Mouse (Mus musculus) kidney, adult 2 months (tissue): ENCODE data around the gene Cadm3. TPM values are rescaled to one million over a fixed set of nuclear protein-coding genes. Genes with fewer than 3 reads are reported as not detected.

Experiments used
- DNase-seq: peaks from one replicate; pipeline ENCODE4 v3.0.0; 2021
- H3K27ac ChIP-seq: fragments of 200-500 bp; 2 replicates; pipeline ENCODE4 v1.5.1; 2012; ENCODE audit warnings: low read depth, low read length, control low read depth, inconsistent platforms; ENCODE audit not compliant: insufficient read depth
- H3K27me3 ChIP-seq: fragments of 200-500 bp; replicated peaks from 2 replicates; pipeline ENCODE4 v1.6.1; 2012; ENCODE audit warnings: mild to moderate bottlenecking, moderate library complexity, low read length, inconsistent platforms; ENCODE audit not compliant: control insufficient read depth, insufficient read depth
- H3K36me3 ChIP-seq: fragments of 200-500 bp; 2 replicates; pipeline ENCODE4 v1.6.1; 2012; ENCODE audit warnings: mild to moderate bottlenecking, moderate library complexity, low read length, inconsistent platforms; ENCODE audit not compliant: control insufficient read depth, insufficient read depth
- H3K4me1 ChIP-seq: fragments of 200-500 bp; 2 replicates; pipeline ENCODE4 v1.6.1; 2011; ENCODE audit warnings: low read length; ENCODE audit not compliant: control insufficient read depth, insufficient read depth
- H3K4me3 ChIP-seq: fragments of 200-500 bp; 2 replicates; pipeline ENCODE4 v1.5.1; 2011; ENCODE audit warnings: mild to moderate bottlenecking, low read depth, low read length, control low read depth; ENCODE audit not compliant: insufficient read depth
- CTCF ChIP-seq: fragments of 200-500 bp; conservative IDR thresholded peaks from 2 replicates; pipeline ENCODE4 v1.5.1; 2011; ENCODE audit warnings: low read depth, mild to moderate bottlenecking, control low read depth, low read length, moderate library complexity, mixed read lengths; ENCODE audit not compliant: insufficient read depth, insufficient read length
- POLR2A ChIP-seq: fragments of 200-500 bp; IDR thresholded peaks from one replicate; pipeline ENCODE4 v1.6.1; 2011; ENCODE audit warnings: low read depth, low read length, control low read depth
- WGBS: fragments of 180-500 bp; shearing (Covaris S2); methylation state at CpG from one replicate; pipeline ENCODE4 v1.1.7; 2018; 5-methylcytosine and 5-hydroxymethylcytosine counted together
- polyA plus RNA-seq: library from polyadenylated mRNA; depleted of rRNA; stranded (reverse); fragments of >200 nt; gene quantifications from 2 replicates; pipeline ENCODE4 v1.2.3, GENCODE M21; 2012

Cadm3 gene
- polyA plus RNA-seq, 1 experiment: 2.4 TPM

DNA sequence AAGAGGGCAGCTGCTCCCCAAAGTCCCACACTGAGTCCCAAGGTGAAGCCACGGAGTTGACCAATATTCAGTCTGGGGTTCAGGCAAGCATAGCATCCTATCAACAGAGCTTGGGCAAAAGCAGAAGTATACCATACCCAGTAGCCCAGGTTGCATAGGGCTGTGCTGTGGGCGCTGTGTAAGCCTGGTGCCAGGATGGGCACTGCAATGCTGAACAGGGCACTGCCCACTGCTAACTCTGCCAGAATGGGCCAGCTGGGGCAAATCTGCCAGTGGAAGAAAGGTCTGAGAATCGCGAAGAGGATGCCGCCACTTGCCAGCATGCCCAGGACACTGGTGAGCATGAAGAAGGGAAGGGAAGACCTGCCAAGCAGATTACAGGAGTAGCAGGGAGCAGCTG is 35.1 kb downstream of the Cadm3 start:
- H3K4me3 ChIP-seq: no peak overlapping the region
- no peak for TF ChIP-seq CTCF
- no peak for TF ChIP-seq POLR2A
- no peak for DNase-seq
- H3K27ac ChIP-seq: no peak overlapping the region
- 89% methylated on average over 5 of the region's 5 CpGs for WGBS
- H3K4me1 ChIP-seq: no peaks in the 10 kb centered on the region
- no peaks in the 10 kb centered on the region for H3K36me3 ChIP-seq
- no peaks in the 10 kb centered on the region for H3K27me3 ChIP-seq

DNA sequence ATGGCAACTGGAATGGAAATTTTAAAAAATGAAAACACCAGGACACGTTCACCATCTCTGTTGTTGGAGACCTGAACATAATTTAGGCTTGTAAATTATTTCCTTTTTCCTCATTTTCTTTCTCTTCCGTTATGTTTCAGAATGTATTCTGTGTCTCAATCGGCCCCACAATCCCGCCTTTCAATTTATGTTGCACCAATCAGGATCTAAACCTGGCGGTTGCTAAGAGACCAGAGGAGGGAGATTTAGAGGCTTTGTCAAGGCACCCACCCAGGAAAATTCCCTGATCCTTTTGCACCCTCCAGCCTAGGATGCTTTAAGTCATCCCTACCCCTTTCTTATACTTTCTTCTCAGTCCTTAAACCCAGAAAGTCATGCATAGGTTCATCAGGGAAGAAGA is 37.8 kb downstream of the Cadm3 start:
- TF ChIP-seq POLR2A (no peak), CTCF (no peak)
- WGBS: 76% methylated on average over 5 of the region's 5 CpGs
- Histone ChIP-seq H3K4me3 (no peak overlapping the region), H3K36me3 (no peaks in the 10 kb centered on the region), H3K27ac (no peak overlapping the region), H3K27me3 (no peaks in the 10 kb centered on the region), H3K4me1 (no peaks in the 10 kb centered on the region)
- DNase-seq: no peak

DNA sequence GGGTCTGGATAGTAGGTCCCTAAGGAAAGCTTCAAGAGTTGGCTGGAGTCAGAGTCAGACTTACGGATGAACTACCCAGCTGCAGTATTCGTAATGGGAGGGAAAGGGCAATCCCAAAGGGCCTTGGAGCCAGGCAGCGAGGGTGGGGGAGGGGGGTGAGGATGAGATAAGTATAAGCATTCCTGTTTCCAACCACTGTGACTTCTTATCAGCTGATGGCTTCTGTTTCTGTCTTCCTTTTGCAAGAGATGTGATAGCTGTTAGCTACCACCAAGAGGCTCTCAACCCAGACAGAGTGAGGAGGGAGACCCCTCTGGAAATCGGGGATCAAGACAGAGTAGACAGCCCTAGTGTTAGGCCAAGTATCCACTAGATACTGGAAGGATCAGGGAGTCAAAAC is 38.3 kb downstream of the Cadm3 start:
- H3K36me3 ChIP-seq: no peaks in the 10 kb centered on the region
- H3K27ac ChIP-seq: no peak overlapping the region
- TF ChIP-seq POLR2A (no peak), CTCF (no peak)
- H3K4me1 ChIP-seq: no peaks in the 10 kb centered on the region
- no peak overlapping the region for H3K4me3 ChIP-seq
- no peaks in the 10 kb centered on the region for H3K27me3 ChIP-seq
- no peak for DNase-seq
- WGBS: 43% methylated on average over 4 of the region's 4 CpGs

DNA sequence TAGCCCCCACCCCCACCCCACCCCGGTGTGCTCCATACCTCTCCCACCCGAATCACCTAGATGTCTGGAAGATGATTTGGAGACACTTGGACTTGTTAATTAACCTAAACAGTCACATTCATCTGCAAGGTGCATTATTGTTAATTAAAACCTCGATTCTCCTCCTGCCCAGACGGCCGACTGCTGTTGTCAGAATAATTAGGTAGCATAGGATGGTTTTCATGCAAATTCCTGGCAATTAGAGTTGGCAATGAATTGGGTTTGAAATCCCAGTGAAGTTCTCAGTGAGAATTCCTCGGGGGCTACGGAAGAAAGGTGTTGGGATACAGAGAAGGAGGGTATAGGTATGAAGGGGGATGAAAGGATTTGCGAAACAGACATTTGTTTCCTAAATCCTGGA is 39.0 kb downstream of the Cadm3 start:
- no peak overlapping the region for H3K27ac ChIP-seq
- no peaks in the 10 kb centered on the region for H3K4me1 ChIP-seq
- no peak for TF ChIP-seq CTCF
- TF ChIP-seq POLR2A: no peak
- no peak overlapping the region for H3K4me3 ChIP-seq
- no peak for DNase-seq
- H3K27me3 ChIP-seq: no peaks in the 10 kb centered on the region
- H3K36me3 ChIP-seq: no peaks in the 10 kb centered on the region
- WGBS: 50% methylated on average over 8 of the region's 8 CpGs

DNA sequence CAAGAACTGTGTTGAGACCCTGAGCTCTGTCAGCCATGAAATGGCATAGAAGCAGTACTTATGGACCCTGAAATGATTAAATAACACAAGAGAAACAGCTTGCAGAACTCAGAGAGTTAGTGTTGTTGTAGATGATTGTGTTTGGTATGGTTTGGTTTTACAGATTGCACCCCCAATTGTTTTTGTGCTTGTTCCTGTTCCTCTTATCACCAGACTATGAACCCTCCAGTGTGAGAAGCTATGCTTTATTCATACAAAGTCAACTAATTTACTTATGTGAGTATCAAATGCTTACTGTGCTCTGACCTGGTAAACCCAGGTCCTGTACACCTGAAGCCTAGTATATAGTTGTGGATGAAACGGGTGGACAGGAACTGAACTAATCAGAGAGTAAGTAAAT is 40.9 kb downstream of the Cadm3 start:
- WGBS: 60% methylated on average over 1 of the region's 1 CpGs
- no peak for DNase-seq
- H3K4me3 ChIP-seq: no peak overlapping the region
- H3K27me3 ChIP-seq: no peaks in the 10 kb centered on the region
- H3K36me3 ChIP-seq: no peaks in the 10 kb centered on the region
- no peaks in the 10 kb centered on the region for H3K4me1 ChIP-seq
- TF ChIP-seq CTCF (no peak), POLR2A (no peak)
- H3K27ac ChIP-seq: no peak overlapping the region

DNA sequence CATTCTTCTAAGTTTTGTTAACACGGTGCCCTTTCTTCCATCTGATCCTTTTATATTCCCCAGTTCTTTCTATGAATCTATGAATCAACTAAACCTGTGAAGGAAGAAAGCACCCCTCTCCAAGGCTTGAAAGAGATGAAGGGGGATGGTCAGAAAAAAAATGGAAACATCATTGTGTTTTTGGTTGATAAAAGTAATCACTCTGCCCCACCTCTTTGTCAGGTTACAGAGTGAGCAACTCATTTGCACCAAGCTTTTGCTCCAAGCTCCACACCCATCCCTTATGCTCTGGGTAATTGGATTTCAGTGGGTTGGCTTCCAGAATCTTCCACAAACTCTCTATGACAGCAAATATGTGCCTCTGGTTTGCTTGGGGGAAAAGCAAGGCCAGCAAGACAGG is 42.1 kb downstream of the Cadm3 start:
- Histone ChIP-seq H3K27ac (no peak overlapping the region), H3K36me3 (no peaks in the 10 kb centered on the region), H3K4me3 (no peak overlapping the region), H3K4me1 (no peaks in the 10 kb centered on the region), H3K27me3 (no peaks in the 10 kb centered on the region)
- TF ChIP-seq CTCF: no peak
- no peak for TF ChIP-seq POLR2A
- DNase-seq: no peak
- WGBS: 97% methylated on average over 1 of the region's 1 CpGs

DNA sequence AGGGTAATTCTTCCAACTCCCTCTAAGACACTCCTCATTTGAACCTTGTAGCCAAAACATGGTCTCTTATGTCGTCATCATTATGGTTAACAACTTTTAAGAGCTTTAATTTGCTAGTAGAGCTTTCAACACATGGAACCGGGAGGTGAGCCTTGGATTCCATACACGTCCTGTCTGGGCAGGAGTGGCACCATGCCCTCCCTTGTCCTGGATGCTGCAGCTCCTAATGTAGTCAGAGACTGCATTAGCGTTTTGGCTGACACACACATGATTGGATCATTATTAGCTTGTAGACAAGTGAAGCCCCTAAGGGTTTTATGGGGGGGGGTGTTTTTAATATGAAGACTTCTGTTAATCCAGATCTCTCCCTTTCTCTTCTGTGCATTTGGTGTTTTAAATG is 42.5 kb downstream of the Cadm3 start:
- TF ChIP-seq CTCF (no peak), POLR2A (no peak)
- no peak for DNase-seq
- H3K27ac ChIP-seq: no peak overlapping the region
- H3K4me1 ChIP-seq: no peaks in the 10 kb centered on the region
- 65% methylated on average over 4 of the region's 4 CpGs for WGBS
- no peaks in the 10 kb centered on the region for H3K36me3 ChIP-seq
- no peak overlapping the region for H3K4me3 ChIP-seq
- no peaks in the 10 kb centered on the region for H3K27me3 ChIP-seq

DNA sequence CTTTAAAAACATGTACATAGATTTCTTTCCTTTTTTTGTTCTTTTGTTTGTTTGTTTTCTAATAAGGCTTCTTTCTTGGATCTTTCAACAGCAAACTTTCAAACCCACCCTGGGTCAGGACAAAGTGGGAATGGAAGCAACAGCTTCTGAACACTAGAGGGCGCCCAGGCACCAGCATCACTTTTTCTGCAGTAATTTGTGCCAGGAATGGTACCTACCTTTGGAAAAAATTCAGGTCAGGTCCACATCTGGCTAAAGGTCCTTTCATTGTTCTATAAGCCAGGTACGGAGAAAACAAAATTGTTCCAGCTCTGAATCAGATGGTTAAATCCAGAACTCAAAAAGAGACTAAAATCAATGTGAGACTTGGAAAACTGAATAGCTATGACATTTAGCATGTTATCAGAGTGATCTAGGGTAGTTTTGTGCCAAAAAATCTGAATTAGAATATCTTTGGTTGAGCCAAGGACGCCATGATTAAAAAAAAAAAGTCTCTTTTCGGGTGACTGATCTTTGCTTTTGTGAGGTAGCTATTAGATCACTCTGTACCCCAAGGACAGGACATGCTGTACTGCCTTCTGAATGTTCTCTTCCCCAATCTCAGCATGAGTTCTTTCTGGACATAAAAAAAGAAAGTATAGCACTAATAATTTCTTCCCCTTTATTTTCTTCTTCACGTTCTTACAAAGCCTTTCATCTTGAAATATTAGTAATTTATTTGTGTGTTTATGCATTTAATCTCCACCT is 43.5 kb downstream of the Cadm3 start:
- 25% methylated on average over 5 of the region's 5 CpGs for WGBS
- DNase-seq: peak; percentile 14

More for the DNA sequence above, 43.5 kb downstream of the Cadm3 start:
- no peaks in the 10 kb centered on the region for H3K27me3 ChIP-seq
- H3K4me3 ChIP-seq: no peak overlapping the region
- H3K36me3 ChIP-seq: no peaks in the 10 kb centered on the region
- no peak overlapping the region for H3K27ac ChIP-seq
- TF ChIP-seq POLR2A (no peak), CTCF (peak; percentile 66)
- H3K4me1 ChIP-seq: no peaks in the 10 kb centered on the region
